Mouse (Mus musculus) limb, embryonic 15.5 days (tissue): ENCODE results near the gene Surf1. TPM values are rescaled to one million over a fixed set of nuclear protein-coding genes. Genes with fewer than 3 reads are reported as not detected.

ENCODE experiments used
- ATAC-seq: fragments of 200-750 bp; cut with Nextera tagmentation; 2 replicates; pipeline ENCODE4 v1.8.0; 2017; ENCODE audit warnings: low read depth, moderate TSS enrichment; ENCODE audit not compliant: insufficient number of reproducible peaks, low FRiP score, low TSS enrichment
- H3K27ac ChIP-seq: fragments of 300-500 bp; sonication (generic); 2 replicates; pipeline ENCODE4 v1.5.1; 2015; ENCODE audit warnings: moderate library complexity, mild to moderate bottlenecking, inconsistent platforms
- H3K27me3 ChIP-seq: fragments of 300-500 bp; sonication (generic); 2 replicates; pipeline ENCODE4 v1.6.1; 2015; ENCODE audit warnings: inconsistent platforms
- H3K36me3 ChIP-seq: fragments of 300-500 bp; sonication (generic); 2 replicates; pipeline ENCODE4 v1.6.1; 2015; ENCODE audit warnings: inconsistent platforms
- H3K4me1 ChIP-seq: fragments of 300-500 bp; sonication (generic); 2 replicates; pipeline ENCODE4 v1.6.1; 2015; ENCODE audit warnings: inconsistent platforms
- H3K4me2 ChIP-seq: fragments of 300-500 bp; sonication (generic); 2 replicates; pipeline ENCODE4 v1.6.1; 2015; ENCODE audit warnings: mild to moderate bottlenecking, inconsistent platforms
- H3K4me3 ChIP-seq: fragments of 300-500 bp; sonication (generic); 2 replicates; pipeline ENCODE4 v1.5.1; 2015; ENCODE audit warnings: mild to moderate bottlenecking, inconsistent platforms
- H3K9ac ChIP-seq: fragments of 300-500 bp; sonication (generic); 2 replicates; pipeline ENCODE4 v1.6.1; 2015; ENCODE audit warnings: inconsistent platforms
- H3K9me3 ChIP-seq: fragments of 300-500 bp; sonication (generic); 2 replicates; pipeline ENCODE4 v1.6.1; 2016; ENCODE audit warnings: inconsistent platforms
- WGBS: fragments of 180-500 bp; shearing (Covaris S2); methylation state at CpG from one replicate; pipeline ENCODE4 v1.1.7; 2015; 5-methylcytosine and 5-hydroxymethylcytosine counted together
- polyA plus RNA-seq: library from polyadenylated mRNA; unstranded; fragments of >200 nt; fragmentation: Nextera tagmentation; extraction: Ambion mirVana; gene quantifications from 2 replicates; pipeline ENCODE4 v1.2.1, GENCODE M21; 2015

The Surf1 gene
- polyA plus RNA-seq, result 58.0 and 61.3 TPM in 2 replicates

GRCm38 (mm10) chr2:26915927-26916728, at the start of gene Surf1, which contains the start of gene Surf2:
Gene Surf1 (minus strand): TSS chr2:26916530.
Gene Surf2 (plus strand): TSS chr2:26916367.
- Histone ChIP-seq H3K27ac (peak within 1 kb of the TSS; percentile 78), H3K36me3 (peaks cover 67% of the 10 kb centered on the region), H3K27me3 (no peaks in the 10 kb centered on the region), H3K4me1 (peaks cover 47% of the 10 kb centered on the region), H3K4me3 (peak within 1 kb of the TSS; percentile 68), H3K9me3 (no peaks in the 10 kb centered on the region), H3K9ac (peak within 1 kb of the TSS; percentile 70), H3K4me2 (peak within 1 kb of the TSS; percentile 95)
- ATAC-seq, result peak; percentile 40
- 2% methylated on average over 47 of the region's 47 CpGs for WGBS

GRCm38 (mm10) chr2:26964724-26965370, 48.5 kb upstream of the Surf1 start:
- H3K4me1 ChIP-seq, result peaks cover 20% of the 10 kb centered on the region
- peak overlapping the region; percentile 78 for H3K4me2 ChIP-seq
- H3K9ac ChIP-seq, result peak overlapping the region; percentile 92
- no peaks in the 10 kb centered on the region for H3K9me3 ChIP-seq
- H3K36me3 ChIP-seq, result peaks cover 26% of the 10 kb centered on the region
- no peaks in the 10 kb centered on the region for H3K27me3 ChIP-seq
- H3K4me3 ChIP-seq, result peak overlapping the region; percentile 83
- peak overlapping the region; percentile 99 for H3K27ac ChIP-seq
- 16% methylated on average over 14 of the region's 14 CpGs for WGBS
- no peak for ATAC-seq

GRCm38 (mm10) chr2:26963923-26964723, 47.8 kb upstream of the Surf1 start, which contains the start of gene Rexo4:
Gene Rexo4 (minus strand): TSS chr2:26964386.
- H3K36me3 ChIP-seq, result peaks cover 30% of the 10 kb centered on the region
- peak within 1 kb of the TSS; percentile 83 for H3K4me3 ChIP-seq
- H3K27me3 ChIP-seq, result no peaks in the 10 kb centered on the region
- H3K9me3 ChIP-seq, result no peaks in the 10 kb centered on the region
- peak; percentile 94 for ATAC-seq
- H3K4me1 ChIP-seq, result peaks cover 20% of the 10 kb centered on the region
- peak within 1 kb of the TSS; percentile 78 for H3K4me2 ChIP-seq
- under 1% methylated on average over 50 of the region's 50 CpGs for WGBS
- peak within 1 kb of the TSS; percentile 92 for H3K9ac ChIP-seq
- H3K27ac ChIP-seq, result peak within 1 kb of the TSS; percentile 99

GRCm38 (mm10) chr2:26960756-26961155, 44.4 kb upstream of the Surf1 start:
- Histone ChIP-seq H3K9ac (no peak overlapping the region), H3K36me3 (peaks cover 61% of the 10 kb centered on the region), H3K4me3 (no peak overlapping the region), H3K4me2 (no peak overlapping the region), H3K27me3 (no peaks in the 10 kb centered on the region), H3K9me3 (no peaks in the 10 kb centered on the region), H3K27ac (no peak overlapping the region), H3K4me1 (peaks cover 20% of the 10 kb centered on the region)
- ATAC-seq, result no peak
- 78% methylated on average over 4 of the region's 4 CpGs for WGBS

- ATAC-seq, result no peak
- H3K27ac ChIP-seq, result no peak overlapping the region
- no peaks in the 10 kb centered on the region for H3K27me3 ChIP-seq
- 79% methylated on average over 2 of the region's 2 CpGs for WGBS
- peaks cover 7% of the 10 kb centered on the region; the same call in 1 of the 2 replicates for H3K4me1 ChIP-seq
- no peaks in the 10 kb centered on the region for H3K9me3 ChIP-seq
- H3K4me3 ChIP-seq, result no peak overlapping the region
- H3K4me2 ChIP-seq, result no peak overlapping the region
- H3K9ac ChIP-seq, result no peak overlapping the region
- peaks cover 89% of the 10 kb centered on the region for H3K36me3 ChIP-seq
Measured at GRCm38 (mm10) chr2:26957488-26957859, 41.1 kb upstream of the Surf1 start.

- H3K4me2 ChIP-seq, result no peak overlapping the region
- peaks cover 3% of the 10 kb centered on the region; the same call in 1 of the 2 replicates for H3K4me1 ChIP-seq
- no peaks in the 10 kb centered on the region for H3K9me3 ChIP-seq
- H3K36me3 ChIP-seq, result peaks cover 89% of the 10 kb centered on the region
- no peak overlapping the region for H3K4me3 ChIP-seq
- no peaks in the 10 kb centered on the region for H3K27me3 ChIP-seq
- H3K9ac ChIP-seq, result no peak overlapping the region
- 95% methylated on average over 12 of the region's 12 CpGs for WGBS
- no peak for ATAC-seq
- no peak overlapping the region for H3K27ac ChIP-seq
Measured at GRCm38 (mm10) chr2:26956811-26957487, 40.6 kb upstream of the Surf1 start.

- Histone ChIP-seq H3K27me3 (no peaks in the 10 kb centered on the region), H3K9ac (no peak overlapping the region), H3K9me3 (no peaks in the 10 kb centered on the region), H3K4me3 (no peak overlapping the region), H3K36me3 (peaks cover 84% of the 10 kb centered on the region), H3K27ac (no peak overlapping the region), H3K4me2 (no peak overlapping the region), H3K4me1 (no peaks in the 10 kb centered on the region)
- no peak for ATAC-seq
- 94% methylated on average over 2 of the region's 2 CpGs for WGBS
Measured at GRCm38 (mm10) chr2:26954735-26955395, 38.5 kb upstream of the Surf1 start.

GRCm38 (mm10) chr2:26952866-26953265, 36.5 kb upstream of the Surf1 start:
- H3K36me3 ChIP-seq, result peaks cover 80% of the 10 kb centered on the region
- WGBS, result 76% methylated on average over 8 of the region's 8 CpGs

GRCm38 (mm10) chr2:26952193-26952592, 35.9 kb upstream of the Surf1 start:
- H3K27ac ChIP-seq, result no peak overlapping the region
- H3K36me3 ChIP-seq, result peaks cover 73% of the 10 kb centered on the region
- no peak overlapping the region for H3K4me3 ChIP-seq
- H3K4me1 ChIP-seq, result no peaks in the 10 kb centered on the region
- no peaks in the 10 kb centered on the region for H3K9me3 ChIP-seq
- H3K27me3 ChIP-seq, result no peaks in the 10 kb centered on the region
- no peak for ATAC-seq
- H3K4me2 ChIP-seq, result no peak overlapping the region
- no peak overlapping the region for H3K9ac ChIP-seq
- WGBS, result 92% methylated on average over 4 of the region's 4 CpGs

More at GRCm38 (mm10) chr2:26952866-26953265, 36.5 kb upstream of the Surf1 start:
- Histone ChIP-seq H3K9ac (no peak overlapping the region), H3K9me3 (no peaks in the 10 kb centered on the region), H3K4me2 (no peak overlapping the region), H3K27ac (no peak overlapping the region), H3K4me3 (no peak overlapping the region), H3K4me1 (no peaks in the 10 kb centered on the region), H3K27me3 (no peaks in the 10 kb centered on the region)
- ATAC-seq, result no peak

GRCm38 (mm10) chr2:26951346-26951905, 35.1 kb upstream of the Surf1 start:
- H3K9ac ChIP-seq, result no peak overlapping the region
- no peak for ATAC-seq
- H3K4me2 ChIP-seq, result no peak overlapping the region
- no peak overlapping the region for H3K27ac ChIP-seq
- no peaks in the 10 kb centered on the region for H3K27me3 ChIP-seq
- no peaks in the 10 kb centered on the region for H3K4me1 ChIP-seq
- no peak overlapping the region for H3K4me3 ChIP-seq
- no peaks in the 10 kb centered on the region for H3K9me3 ChIP-seq
- WGBS, result 89% methylated on average over 8 of the region's 8 CpGs
- peaks cover 71% of the 10 kb centered on the region for H3K36me3 ChIP-seq
